Mouse (Mus musculus) urinary bladder, adult 18-20 months (tissue): Measurements from ENCODE around the gene Tmem218.

Experiments used
- DNase-seq, 2 experiments: peaks; one replicate each; pipeline ENCODE4 v3.0.0; 2022; ENCODE audit warnings: low spot score in 2 of 2, mixed read lengths in 2 of 2

Tmem218 gene

DNA sequence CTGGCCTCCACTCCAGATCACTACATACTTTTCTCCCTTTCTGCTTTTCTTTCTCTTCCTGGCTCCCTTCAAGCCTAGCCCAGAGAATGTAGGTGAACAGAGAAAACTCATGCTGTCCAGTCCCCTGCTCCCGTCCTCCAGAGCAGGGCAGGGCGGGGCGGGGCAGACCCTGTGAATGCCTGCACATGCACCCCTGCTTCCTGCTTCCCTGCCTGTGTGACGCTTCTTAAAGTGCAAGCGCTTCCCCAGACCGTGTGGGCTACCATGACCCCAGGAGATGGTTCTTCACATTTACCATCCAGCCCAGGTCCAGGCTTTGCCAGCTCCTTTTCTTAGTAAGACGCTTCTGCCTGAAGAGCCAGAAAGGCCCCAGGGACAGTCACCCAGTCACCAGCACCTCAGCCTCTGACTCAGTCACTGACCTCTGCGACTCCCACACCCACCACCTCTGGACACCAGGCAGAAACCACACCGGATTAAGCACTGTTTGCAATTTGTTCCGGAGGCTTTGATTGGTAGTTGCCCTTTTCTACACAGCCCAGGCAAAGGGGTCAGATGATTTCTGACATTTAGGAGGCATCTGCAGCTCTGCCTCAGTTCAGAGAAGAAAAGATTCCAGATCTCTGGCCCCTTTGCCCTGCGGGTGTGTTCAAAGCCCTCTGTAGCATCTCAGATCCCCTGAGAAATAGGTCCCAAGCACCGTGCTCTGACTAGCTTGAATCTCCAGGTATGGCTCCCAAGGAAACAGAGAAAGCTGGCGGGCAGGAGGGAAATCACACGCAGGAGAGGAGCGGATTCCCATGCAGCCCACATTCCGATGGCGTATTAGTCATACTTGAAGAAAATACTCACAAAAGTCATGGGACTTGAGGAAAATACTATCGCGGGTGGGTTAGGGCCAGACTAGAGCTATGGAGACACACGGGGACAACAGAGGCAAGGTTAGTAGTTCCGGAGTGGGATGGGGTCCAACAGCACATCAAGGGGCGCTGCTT, 24.5 kb downstream of the Tmem218 start:
- DNase-seq = no peak

DNA sequence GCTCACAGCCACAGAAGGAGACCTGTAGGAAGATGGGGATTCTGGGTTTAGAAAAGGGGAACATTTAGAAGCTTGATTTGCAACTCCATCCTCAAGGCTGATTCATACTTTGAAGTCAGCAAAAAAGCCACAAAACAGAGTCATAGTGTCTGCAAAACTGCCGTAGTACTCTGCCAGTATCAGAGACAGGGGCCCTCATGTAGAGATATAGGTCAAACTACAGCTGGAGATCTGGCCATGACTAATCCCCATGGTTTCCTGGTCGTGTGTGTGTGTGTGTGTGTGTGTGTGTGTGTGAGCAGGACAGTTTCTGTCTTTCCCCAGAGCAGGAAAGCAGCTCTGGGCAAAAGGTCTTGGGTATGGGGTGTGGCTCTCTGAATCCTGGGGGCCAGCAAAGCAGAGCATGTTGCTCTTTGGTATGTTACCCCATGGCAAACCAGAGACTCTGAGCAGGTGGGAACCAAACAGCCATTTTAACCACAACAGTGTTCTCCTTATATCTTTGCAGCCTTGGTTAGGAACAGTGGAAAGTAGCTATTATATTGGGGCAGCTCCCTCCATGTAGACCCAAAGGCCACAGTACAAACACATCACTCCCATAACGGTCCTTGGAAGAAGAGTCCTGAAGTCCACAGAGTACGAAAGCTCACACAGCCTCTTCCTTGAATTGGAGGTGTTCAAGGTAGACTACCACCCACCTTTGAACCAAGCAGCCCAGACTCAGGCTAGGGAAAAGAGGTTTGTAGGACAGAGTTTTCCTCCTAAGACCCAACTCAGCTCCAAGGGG, 28.1 kb downstream of the Tmem218 start:
- DNase-seq = peak; percentile 35

DNA sequence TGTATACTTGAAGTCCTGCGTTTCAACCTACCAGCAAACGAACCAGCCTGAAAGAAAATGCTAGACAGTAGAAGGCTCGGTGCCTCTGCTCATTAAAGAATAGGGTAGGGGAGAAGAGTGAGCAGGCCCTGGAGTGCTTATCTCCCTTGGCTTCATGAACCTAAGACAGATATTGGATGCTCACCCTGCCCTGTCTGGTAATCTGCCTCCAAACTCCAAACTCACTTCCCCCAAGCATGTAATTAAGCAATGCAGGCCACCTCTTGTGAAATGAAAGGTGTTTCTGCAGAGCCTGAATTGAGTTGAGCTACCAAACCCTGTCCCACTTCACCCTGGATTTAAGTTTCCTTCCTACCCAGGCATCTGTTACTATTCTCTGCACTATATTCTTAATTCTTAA, 34.7 kb downstream of the Tmem218 start:
- DNase-seq = no peak

DNA sequence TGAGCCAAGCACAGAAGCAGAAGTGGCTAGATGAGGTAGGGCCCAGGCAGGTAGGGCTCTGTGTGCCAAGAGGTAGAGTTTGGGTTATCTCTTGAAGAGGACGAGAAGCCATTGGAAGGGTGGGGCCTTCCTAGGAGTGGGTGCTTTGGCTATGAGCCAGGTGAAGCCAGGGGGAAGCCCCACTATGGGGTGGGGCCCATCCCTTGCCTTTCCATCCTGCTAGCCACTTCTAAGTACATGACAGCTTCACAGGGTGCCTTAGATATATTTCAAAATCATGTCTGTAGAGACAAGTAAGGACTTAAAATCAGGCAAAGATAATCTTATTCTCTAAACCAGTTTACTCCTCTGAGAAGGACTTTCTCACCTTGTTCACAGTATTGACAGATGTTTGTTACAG, 36.6 kb downstream of the Tmem218 start:
- DNase-seq = no peak

DNA sequence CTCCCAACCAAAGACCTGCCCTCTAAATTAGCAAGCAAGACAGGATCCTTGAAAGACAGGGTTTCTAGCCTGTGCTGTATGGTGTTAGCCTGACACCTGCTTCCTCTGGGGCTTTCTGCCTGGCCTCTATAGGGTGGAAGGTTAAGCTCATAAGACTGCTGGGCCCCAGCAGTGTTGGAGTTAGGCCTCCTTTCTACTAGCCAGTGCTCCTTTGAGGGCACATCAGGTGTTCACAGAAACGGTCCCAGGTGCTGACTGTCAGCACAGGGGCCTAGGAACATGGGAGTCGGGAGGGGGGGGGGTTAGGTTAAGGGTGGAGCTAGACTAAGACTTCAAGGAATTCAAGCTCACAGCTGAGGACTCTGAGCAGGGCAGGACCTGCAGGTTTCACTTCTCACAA, 37.4 kb downstream of the Tmem218 start:
- no peak for DNase-seq

DNA sequence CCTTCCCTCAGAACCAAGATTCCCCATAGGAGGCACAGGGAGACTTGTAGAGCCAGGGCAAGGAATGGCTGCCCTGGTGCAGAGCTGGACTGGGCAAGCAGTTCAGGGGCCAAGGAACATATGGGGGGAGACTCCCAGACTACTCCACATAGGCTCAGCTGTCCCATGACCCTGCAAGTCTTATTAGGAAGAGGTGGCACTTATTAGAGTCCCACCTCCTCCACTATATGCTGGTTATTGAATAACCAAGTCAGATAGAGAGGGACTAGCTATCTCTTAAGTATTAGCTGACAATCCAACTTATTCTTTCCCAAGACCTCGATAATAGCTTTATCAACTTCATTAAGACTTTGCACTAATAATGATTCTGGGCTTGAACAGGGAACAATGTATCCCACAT, 37.8 kb downstream of the Tmem218 start:
- DNase-seq = no peak

DNA sequence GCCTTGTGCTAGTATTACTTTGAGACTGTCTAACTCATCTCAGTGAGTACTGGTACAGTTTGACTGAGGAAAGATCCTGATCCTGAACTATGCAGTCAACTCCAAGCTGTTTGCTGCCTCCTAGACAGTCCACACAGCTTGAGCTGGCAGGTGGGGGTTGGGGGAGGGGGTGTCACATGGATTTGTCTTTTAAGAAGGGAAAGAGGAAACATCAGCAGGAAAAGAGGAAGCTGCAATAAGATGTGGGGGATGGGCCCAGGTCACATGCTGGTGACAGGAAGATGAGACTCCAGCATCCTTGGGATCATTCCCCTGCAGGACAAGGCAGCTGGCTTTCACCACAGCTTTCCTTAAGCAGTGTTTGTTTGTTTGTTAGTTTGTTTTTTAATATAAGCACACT, 39.4 kb downstream of the Tmem218 start:
- no peak for DNase-seq

DNA sequence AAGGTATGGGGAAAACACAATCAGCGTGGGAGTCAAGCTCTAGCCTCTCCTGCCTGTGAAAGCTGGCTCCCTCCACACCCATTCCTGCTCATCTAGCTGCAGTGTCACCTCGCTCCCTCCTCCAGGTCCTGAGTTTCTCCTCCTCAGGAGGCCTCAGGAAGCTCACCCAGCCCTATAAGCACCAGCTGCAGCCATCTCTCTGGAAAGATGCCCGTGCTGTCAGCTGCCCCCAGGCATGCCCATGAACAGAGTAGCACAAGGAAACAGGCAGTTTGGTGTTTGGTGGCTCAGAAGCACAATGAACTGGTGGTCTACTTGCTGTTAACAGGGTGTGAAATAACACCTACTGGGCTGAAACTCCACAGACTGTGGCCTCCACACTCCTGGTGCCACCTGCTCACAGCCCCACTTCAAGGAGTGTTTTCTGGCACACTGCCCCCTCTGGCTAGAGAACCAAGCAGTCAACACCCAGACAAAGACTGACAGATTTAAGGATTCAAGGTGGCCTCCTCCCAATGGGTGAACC, 40.4 kb downstream of the Tmem218 start:
- DNase-seq = no peak

DNA sequence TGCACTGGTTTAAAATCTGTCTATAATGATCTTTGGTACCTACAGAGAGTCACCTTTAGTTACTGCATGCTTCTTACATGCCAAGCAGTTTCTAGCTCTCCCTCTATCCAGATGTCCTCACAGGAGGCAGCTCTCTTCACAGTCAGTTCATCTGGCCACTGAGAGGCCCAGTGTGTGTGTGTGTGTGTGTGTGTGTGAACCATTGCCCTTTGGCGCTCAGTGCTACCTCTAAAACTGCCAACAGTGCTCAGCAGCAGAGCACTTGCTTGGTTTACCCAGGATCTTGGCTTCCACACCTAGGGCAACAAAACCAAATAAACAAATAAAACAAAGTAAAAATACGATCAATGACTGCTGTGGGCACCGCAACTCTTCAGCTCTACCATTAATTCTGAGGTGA, 42.0 kb downstream of the Tmem218 start:
- DNase-seq = no peak

DNA sequence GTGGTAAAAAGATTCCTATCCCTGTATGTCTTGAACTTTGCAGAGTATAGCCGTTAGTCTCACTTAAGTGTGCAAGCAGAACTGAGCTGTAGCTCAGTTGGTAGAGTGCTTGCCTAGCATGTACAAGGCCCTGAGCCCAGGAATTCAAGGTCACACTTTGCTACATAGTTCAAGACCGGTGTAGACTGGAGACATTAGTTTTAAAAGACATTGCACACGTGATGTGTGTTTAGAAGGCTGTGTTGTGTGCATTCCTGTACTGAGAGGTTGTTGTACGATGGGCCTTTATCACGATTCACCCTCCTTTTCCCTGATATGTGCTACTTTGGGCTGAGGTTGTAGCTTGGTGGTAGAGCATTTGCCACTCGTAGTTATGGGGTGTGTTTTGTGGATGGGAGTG, 42.6 kb downstream of the Tmem218 start:
- DNase-seq = no peak

DNA sequence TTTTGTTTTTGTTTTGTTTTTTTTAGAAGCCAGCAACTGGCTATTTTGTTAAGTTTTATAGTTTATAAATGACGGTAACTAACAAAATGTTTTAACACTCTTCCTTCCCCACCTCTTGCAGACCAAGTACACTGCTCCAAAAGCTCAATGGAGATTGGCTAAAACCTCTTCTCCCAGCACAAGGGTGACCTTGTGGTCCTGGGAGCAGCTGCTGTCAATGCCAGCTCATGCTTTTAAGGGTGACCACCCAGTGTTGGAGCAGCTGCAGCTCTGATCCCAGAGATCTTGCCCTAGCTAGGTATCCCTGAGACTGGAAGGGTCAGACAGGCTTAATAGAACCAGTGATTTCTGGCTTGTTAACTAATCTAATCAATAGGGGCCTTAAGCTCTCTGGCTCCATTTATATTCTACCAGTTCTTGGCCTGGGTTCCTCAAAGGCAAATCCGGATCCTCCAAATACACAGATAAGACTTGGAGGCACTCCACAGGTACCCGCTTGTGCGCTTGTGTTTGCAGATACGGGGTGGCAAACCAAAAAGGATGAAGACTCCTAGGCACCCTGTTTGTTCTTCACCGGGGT, 46.6 kb downstream of the Tmem218 start:
- DNase-seq = no peak

DNA sequence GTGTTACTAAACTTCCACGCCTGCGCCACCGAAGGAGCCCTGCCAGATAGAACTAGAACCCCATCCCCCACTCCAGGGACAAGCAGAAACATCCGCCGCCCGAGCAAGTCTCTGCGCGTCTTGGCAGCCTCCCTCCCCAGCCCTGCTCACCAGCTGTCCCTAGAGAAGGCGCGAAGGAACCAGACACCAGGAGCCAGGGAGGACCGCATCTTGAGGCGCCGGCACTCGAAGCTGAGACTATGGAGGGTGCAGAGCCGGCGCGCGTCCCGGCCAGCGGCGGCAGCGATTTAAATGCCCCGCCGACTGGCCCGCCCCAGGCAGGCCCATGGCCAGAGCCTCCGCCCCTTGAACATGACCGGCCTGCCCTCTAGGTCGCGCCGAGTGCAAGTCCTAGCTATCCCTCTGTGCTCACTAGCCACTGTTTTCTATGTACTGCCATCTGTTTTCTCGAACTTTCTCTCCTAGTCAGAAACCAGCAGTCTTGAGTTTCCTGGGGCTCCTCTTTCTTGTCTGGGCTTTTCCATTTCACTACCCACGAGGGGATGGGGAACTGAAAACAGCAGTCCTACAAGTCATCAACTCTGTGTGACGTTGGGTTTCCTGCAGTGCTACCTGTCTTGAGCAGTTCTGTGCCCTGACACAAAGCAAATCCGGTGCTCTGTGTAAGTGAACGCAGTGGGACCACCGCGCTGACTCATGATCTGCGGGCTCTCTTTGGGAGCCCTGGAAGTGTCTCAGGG, 47.3 kb downstream of the Tmem218 start, which contains the start of gene Slc37a2:
Slc37a2 (minus strand) TSS at position 590 of the 740 bp plus-strand sequence.
- DNase-seq = peak; percentile 60 to 69

DNA sequence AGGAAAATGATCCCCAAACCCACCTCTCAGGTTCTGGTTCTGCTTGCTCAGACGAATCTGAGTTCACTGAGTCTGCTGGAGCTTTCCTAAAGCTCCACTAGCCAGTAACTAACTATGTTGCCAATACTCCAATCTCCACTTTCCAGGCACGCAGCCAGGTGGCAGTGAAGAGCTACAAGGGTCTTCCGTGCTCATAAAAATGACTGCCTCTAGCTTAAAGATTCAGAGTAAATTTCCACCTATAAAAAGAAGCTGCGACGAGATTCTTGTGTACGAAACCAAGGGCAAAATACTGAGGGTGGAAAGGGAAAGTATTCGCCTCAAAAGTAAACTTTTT, 47.8 kb downstream of the Tmem218 start:
- peak in 1 of 2 experiments; percentile 40 for DNase-seq

DNA sequence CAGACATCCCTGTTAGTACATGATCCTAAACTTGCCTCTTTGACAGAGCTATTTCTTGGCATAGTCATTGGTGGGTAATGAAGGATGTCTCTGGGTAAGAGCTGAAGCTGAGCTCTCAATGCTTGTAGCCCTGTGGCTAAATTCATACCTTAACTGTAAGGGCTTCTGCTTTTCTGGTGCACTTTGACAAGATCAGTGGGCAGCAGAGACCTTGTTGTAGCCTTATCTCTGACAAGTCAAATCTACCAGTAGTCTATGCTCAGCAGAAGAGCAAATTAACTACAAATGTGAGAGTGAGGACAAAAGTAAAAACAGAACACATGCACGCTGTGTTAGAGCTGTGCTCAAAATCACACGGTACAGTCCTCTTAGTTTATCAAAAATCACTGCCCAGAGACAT, 58.6 kb downstream of the Tmem218 start:
- no peak for DNase-seq
